Mouse (Mus musculus) embryonic facial prominence, embryonic 11.5 days (tissue): ENCODE results near the gene Fsd2. TPM values are rescaled to one million over a fixed set of nuclear protein-coding genes. Genes with fewer than 3 reads are reported as not detected.

ENCODE experiments used
- ATAC-seq: fragments of 200-750 bp; cut with Nextera tagmentation; replicated peaks from 2 replicates; pipeline ENCODE4 v1.8.0; 2017; ENCODE audit warnings: low read depth; ENCODE audit not compliant: insufficient number of reproducible peaks, low FRiP score, low TSS enrichment
- DNase-seq: peaks from one replicate; pipeline ENCODE4 v3.0.0-alpha.2; 2015; ENCODE audit warnings: low spot score
- H3K27ac ChIP-seq: fragments of 300-500 bp; sonication (generic); replicated peaks from 2 replicates; pipeline ENCODE4 v1.5.1; 2014; ENCODE audit warnings: mild to moderate bottlenecking, low read depth, low read length, control low read depth
- H3K27me3 ChIP-seq: fragments of 300-500 bp; sonication (generic); 2 replicates; pipeline ENCODE4 v1.6.1; 2014; ENCODE audit warnings: mild to moderate bottlenecking, low read length, moderate library complexity, mixed read lengths; ENCODE audit not compliant: control insufficient read depth, insufficient read depth
- H3K36me3 ChIP-seq: fragments of 300-500 bp; sonication (generic); replicated peaks from 2 replicates; pipeline ENCODE4 v1.6.1; 2014; ENCODE audit warnings: low read depth, mild to moderate bottlenecking, low read length, moderate library complexity, mixed read lengths; ENCODE audit not compliant: control insufficient read depth, insufficient read depth
- H3K4me1 ChIP-seq: fragments of 300-500 bp; sonication (generic); 2 replicates; pipeline ENCODE4 v1.6.1; 2014; ENCODE audit warnings: low read length, mixed read lengths; ENCODE audit not compliant: control insufficient read depth, insufficient read depth
- H3K4me2 ChIP-seq: fragments of 300-500 bp; sonication (generic); 2 replicates; pipeline ENCODE4 v1.6.1; 2014; ENCODE audit warnings: low read depth, mild to moderate bottlenecking, control low read depth, low read length, moderate library complexity
- H3K4me3 ChIP-seq: fragments of 300-500 bp; sonication (generic); 2 replicates; pipeline ENCODE4 v1.5.1; 2014; ENCODE audit warnings: low read depth, low read length, control low read depth
- H3K9ac ChIP-seq: fragments of 300-500 bp; sonication (generic); replicated peaks from 2 replicates; pipeline ENCODE4 v1.6.1; 2014; ENCODE audit warnings: mild to moderate bottlenecking, control low read depth, low read length
- H3K9me3 ChIP-seq: fragments of 300-500 bp; sonication (generic); replicated peaks from 2 replicates; pipeline ENCODE4 v1.6.1; 2016; ENCODE audit warnings: mild to moderate bottlenecking, low read length, inconsistent platforms, mixed read lengths; ENCODE audit not compliant: control insufficient read depth
- WGBS: fragments of 180-500 bp; shearing (Covaris S2); extraction: QIAGEN DNeasy Blood & Tissue Kit; methylation state at CpG from one replicate; pipeline ENCODE4 v1.1.7; 2014; 5-methylcytosine and 5-hydroxymethylcytosine counted together
- microRNA counts: library from miRNA; unstranded; fragments of <30 nt; microRNA quantifications from one replicate; lab custom pipeline; 2016
- polyA plus RNA-seq: library from polyadenylated mRNA; unstranded; fragments of >200 nt; fragmentation: Nextera tagmentation; extraction: Ambion mirVana; gene quantifications from 2 replicates; pipeline ENCODE4 v1.2.1, GENCODE M21; 2014

Gene Fsd2
- polyA plus RNA-seq, 1 experiment from 2014 or later = 0.35 TPM

GRCm38 (mm10) chr7:81501050-81501449, 65.7 kb downstream of the Fsd2 start:
- WGBS = 76% methylated on average over 2 of the region's 2 CpGs
- Histone ChIP-seq H3K36me3 (no peaks in the 10 kb centered on the region), H3K27me3 (no peaks in the 10 kb centered on the region), H3K9ac (no peak overlapping the region), H3K9me3 (no peaks in the 10 kb centered on the region), H3K4me3 (no peak overlapping the region), H3K4me1 (no peaks in the 10 kb centered on the region), H3K4me2 (no peak overlapping the region), H3K27ac (no peak overlapping the region)
- ATAC-seq (no peak), DNase-seq (no peak)

- Histone ChIP-seq H3K4me1 (no peaks in the 10 kb centered on the region), H3K36me3 (no peaks in the 10 kb centered on the region), H3K9me3 (no peaks in the 10 kb centered on the region), H3K4me2 (no peak within 1 kb of the TSS), H3K27ac (no peak within 1 kb of the TSS), H3K27me3 (peaks cover 7% of the 10 kb centered on the region; the same call in 1 of the 2 replicates), H3K9ac (no peak within 1 kb of the TSS), H3K4me3 (no peak within 1 kb of the TSS)
- 61% methylated on average over 7 of the region's 7 CpGs for WGBS
- DNase-seq (no peak), ATAC-seq (no peak)
Observed at GRCm38 (mm10) chr7:81498181-81498580, 68.6 kb downstream of the Fsd2 start, which contains the start of gene BC048679. BC048679 (minus strand) TSS chr7:81498281.

- no peak overlapping the region for H3K9ac ChIP-seq
- peaks cover 7% of the 10 kb centered on the region; the same call in 1 of the 2 replicates for H3K27me3 ChIP-seq
- no peaks in the 10 kb centered on the region for H3K36me3 ChIP-seq
- no peak overlapping the region for H3K4me2 ChIP-seq
- 27% methylated on average over 6 of the region's 6 CpGs for WGBS
- no peak overlapping the region for H3K4me3 ChIP-seq
- H3K4me1 ChIP-seq = no peaks in the 10 kb centered on the region
- DNase-seq (no peak), ATAC-seq (no peak)
- no peaks in the 10 kb centered on the region for H3K9me3 ChIP-seq
- H3K27ac ChIP-seq = no peak overlapping the region
Observed at GRCm38 (mm10) chr7:81497171-81497570, 69.6 kb downstream of the Fsd2 start.

- Histone ChIP-seq H3K4me1 (no peaks in the 10 kb centered on the region), H3K36me3 (no peaks in the 10 kb centered on the region), H3K4me2 (peak within 1 kb of the TSS; percentile 95), H3K9me3 (no peaks in the 10 kb centered on the region), H3K27ac (0 out of 2 replicates have a peak within 1 kb of the TSS, but pooled peaks have one; percentile 3), H3K9ac (peak within 1 kb of the TSS; percentile 54), H3K27me3 (peaks cover 7% of the 10 kb centered on the region; the same call in 1 of the 2 replicates), H3K4me3 (peak within 1 kb of the TSS; percentile 55)
- WGBS = 0% methylated on average over 49 of the region's 57 CpGs
- ATAC-seq (peak; percentile 75), DNase-seq (peak; percentile 86)
Observed at GRCm38 (mm10) chr7:81493331-81494021, 73.3 kb downstream of the Fsd2 start, which contains the start of gene Ap3b2. Ap3b2 (minus strand) TSS chr7:81493925.

- DNase-seq (no peak), ATAC-seq (no peak)
- Histone ChIP-seq H3K27me3 (peaks cover 7% of the 10 kb centered on the region; the same call in 1 of the 2 replicates), H3K9ac (no peak overlapping the region), H3K4me1 (no peaks in the 10 kb centered on the region), H3K27ac (no peak overlapping the region), H3K4me2 (peak overlapping the region; percentile 95; the same call in 1 of the 2 replicates), H3K36me3 (no peaks in the 10 kb centered on the region), H3K4me3 (peak overlapping the region; percentile 55), H3K9me3 (no peaks in the 10 kb centered on the region)
- 43% methylated on average over 9 of the region's 9 CpGs for WGBS
Observed at GRCm38 (mm10) chr7:81492628-81493027, 74.1 kb downstream of the Fsd2 start.

GRCm38 (mm10) chr7:81489649-81490048, 77.1 kb downstream of the Fsd2 start:
- 7% methylated on average over 9 of the region's 9 CpGs for WGBS
- H3K27ac ChIP-seq = no peak overlapping the region
- no peak overlapping the region for H3K4me2 ChIP-seq
- no peaks in the 10 kb centered on the region for H3K36me3 ChIP-seq
- no peak overlapping the region for H3K9ac ChIP-seq
- no peaks in the 10 kb centered on the region for H3K4me1 ChIP-seq
- peaks cover 4% of the 10 kb centered on the region; the same call in 1 of the 2 replicates for H3K27me3 ChIP-seq
- DNase-seq (peak; percentile 44), ATAC-seq (no peak)
- no peaks in the 10 kb centered on the region for H3K9me3 ChIP-seq
- no peak overlapping the region for H3K4me3 ChIP-seq

MicroRNAs within 50 kb of the gene (microRNA counts, 519-probe panel; counts per million panel counts)
- microRNA mmu-miR-1839-3p (lab: Ali Mortazavi, UCI) = not detected
- microRNA mmu-miR-1839-5p (lab: Ali Mortazavi, UCI) = 2,801 counts per million, percentile 34 among the panel's probes with 10 or more counts

Other genes with a start within 250 kb of the Fsd2 start
- 1,234 and 1,235 TPM in 2 replicates for gene Rps17, start 221.7 kb downstream of the Fsd2 start, polyA plus RNA-seq
- 1.0 and 2.6 TPM in 2 replicates for gene Cpeb1, start 111.5 kb downstream of the Fsd2 start, polyA plus RNA-seq
- gene Ap3b2, start 73.0 kb downstream of the Fsd2 start, polyA plus RNA-seq = 8.1 and 12.6 TPM in 2 replicates
- 0.36 TPM in 1 of 2 replicates, not detected in the other for gene BC048679, start 68.7 kb downstream of the Fsd2 start, polyA plus RNA-seq
- gene Whamm, start 4.3 kb upstream of the Fsd2 start, polyA plus RNA-seq = 5.2 and 5.6 TPM in 2 replicates
- gene Homer2, start 140.6 kb upstream of the Fsd2 start, polyA plus RNA-seq = 21.0 and 24.4 TPM in 2 replicates
- gene Ramac, start 196.0 kb upstream of the Fsd2 start, polyA plus RNA-seq = 143 and 151 TPM in 2 replicates
- 47.3 and 58.5 TPM in 2 replicates for gene 3110040N11Rik, start 222.5 kb upstream of the Fsd2 start, polyA plus RNA-seq